Mouse (Mus musculus): Measurements from ENCODE around the gene Smad6.

GRCm38 (mm10) chr9:63949393-63949792, 72.5 kb downstream of the Smad6 start:
- TF ChIP-seq EP300 (IDR thresholded peaks at IDR 0.05; ENCODE audit: insufficient read depth, low read depth, low read length) (no peak), CTCF (IDR thresholded peaks at IDR 0.05; ENCODE audit: low read depth, low read length) (no peak), POLR2A (IDR thresholded peaks at IDR 0.05; ENCODE audit: insufficient read depth, low read length) (no peak)
